Mouse (Mus musculus) neural tube, embryonic 11.5 days (tissue): ENCODE results near the gene Fabp1. TPM values are rescaled to one million over a fixed set of nuclear protein-coding genes. Genes with fewer than 3 reads are reported as not detected.

Experiments
- ATAC-seq: fragments of 200-750 bp; cut with Nextera tagmentation; 2 replicates; pipeline ENCODE4 v1.8.0; 2017; ENCODE audit warnings: moderate number of reproducible peaks, mild to moderate bottlenecking, moderate TSS enrichment, moderate library complexity; ENCODE audit not compliant: insufficient read depth, low FRiP score, low TSS enrichment
- DNase-seq: peaks from one replicate; pipeline ENCODE4 v3.0.0-alpha.2; 2015; ENCODE audit warnings: low spot score
- H3K27ac ChIP-seq: fragments of 300-500 bp; sonication (generic); 2 replicates; pipeline ENCODE4 v1.5.1; 2014; ENCODE audit warnings: low read depth, mild to moderate bottlenecking, low read length
- H3K27me3 ChIP-seq: fragments of 300-500 bp; sonication (generic); 2 replicates; pipeline ENCODE4 v1.6.1; 2014; ENCODE audit warnings: mild to moderate bottlenecking, low read length, mixed read lengths; ENCODE audit not compliant: control insufficient read depth, insufficient read depth
- H3K36me3 ChIP-seq: fragments of 300-500 bp; sonication (generic); 2 replicates; pipeline ENCODE4 v1.6.1; 2014; ENCODE audit warnings: mild to moderate bottlenecking, low read length, moderate library complexity, mixed read lengths; ENCODE audit not compliant: control insufficient read depth, insufficient read depth
- H3K4me1 ChIP-seq: fragments of 300-500 bp; sonication (generic); 2 replicates; pipeline ENCODE4 v1.6.1; 2014; ENCODE audit warnings: low read length, mixed read lengths; ENCODE audit not compliant: control insufficient read depth, insufficient read depth
- H3K4me2 ChIP-seq: fragments of 300-500 bp; sonication (generic); 2 replicates; pipeline ENCODE4 v1.6.1; 2014; ENCODE audit warnings: low read depth, mild to moderate bottlenecking, moderate library complexity
- H3K4me3 ChIP-seq: fragments of 300-500 bp; sonication (generic); 2 replicates; pipeline ENCODE4 v1.5.1; 2014; ENCODE audit warnings: low read depth, low read length
- H3K9ac ChIP-seq: fragments of 300-500 bp; sonication (generic); 2 replicates; pipeline ENCODE4 v1.6.1; 2014; ENCODE audit warnings: mild to moderate bottlenecking, low read length
- H3K9me3 ChIP-seq: fragments of 300-500 bp; sonication (generic); 2 replicates; pipeline ENCODE4 v1.6.1; 2016; ENCODE audit warnings: low read length; ENCODE audit not compliant: control insufficient read depth
- WGBS: fragments of 180-500 bp; shearing (Covaris S2); extraction: QIAGEN DNeasy Blood & Tissue Kit; methylation state at CpG from one replicate; pipeline ENCODE4 v1.1.7; 2014; 5-methylcytosine and 5-hydroxymethylcytosine counted together
- polyA plus RNA-seq: library from polyadenylated mRNA; unstranded; fragments of >200 nt; fragmentation: Nextera tagmentation; extraction: Ambion mirVana; gene quantifications from 2 replicates; pipeline ENCODE4 v1.2.1, GENCODE M21; 2014

Fabp1 gene
- polyA plus RNA-seq, 1 experiment from 2014 or later, result not detected

DNA sequence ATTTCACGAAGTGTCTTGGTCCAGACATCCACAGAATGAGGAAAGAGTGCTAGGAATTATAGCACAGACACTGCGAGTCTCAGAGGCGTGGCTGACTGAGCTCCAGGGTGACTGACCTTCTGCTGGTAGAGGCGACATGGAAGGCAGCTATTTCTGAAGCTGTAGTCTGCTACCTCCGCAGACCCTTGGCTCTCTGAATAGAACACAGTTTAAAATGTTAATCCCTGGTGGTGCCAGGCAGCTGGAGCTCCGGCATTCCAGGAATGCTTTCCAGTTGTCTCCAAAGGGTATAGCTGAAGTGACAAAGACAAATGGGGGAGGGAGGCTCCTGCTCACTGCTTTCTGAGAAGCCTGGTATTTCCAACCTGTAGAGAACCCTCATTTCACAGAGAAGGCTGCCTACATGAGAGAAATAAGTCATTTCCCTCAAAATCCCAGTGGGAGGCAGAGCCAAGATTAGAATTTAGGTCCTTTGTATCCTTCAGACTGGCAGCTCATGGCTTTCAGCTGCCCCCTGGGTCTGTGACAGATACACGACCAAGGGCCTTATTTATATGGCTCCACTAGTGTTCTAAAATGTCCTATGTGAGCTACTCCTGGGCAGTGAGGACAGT, 27.6 kb downstream of the Fabp1 start:
- Histone ChIP-seq H3K4me3 (no peak overlapping the region), H3K27me3 (no peaks in the 10 kb centered on the region), H3K36me3 (no peaks in the 10 kb centered on the region), H3K9me3 (no peaks in the 10 kb centered on the region), H3K9ac (no peak overlapping the region), H3K4me1 (peaks cover 2% of the 10 kb centered on the region; the same call in 1 of the 2 replicates), H3K27ac (no peak overlapping the region), H3K4me2 (no peak overlapping the region)
- DNase-seq, result no peak
- ATAC-seq, result no peak
- 7% methylated on average over 7 of the region's 7 CpGs for WGBS

DNA sequence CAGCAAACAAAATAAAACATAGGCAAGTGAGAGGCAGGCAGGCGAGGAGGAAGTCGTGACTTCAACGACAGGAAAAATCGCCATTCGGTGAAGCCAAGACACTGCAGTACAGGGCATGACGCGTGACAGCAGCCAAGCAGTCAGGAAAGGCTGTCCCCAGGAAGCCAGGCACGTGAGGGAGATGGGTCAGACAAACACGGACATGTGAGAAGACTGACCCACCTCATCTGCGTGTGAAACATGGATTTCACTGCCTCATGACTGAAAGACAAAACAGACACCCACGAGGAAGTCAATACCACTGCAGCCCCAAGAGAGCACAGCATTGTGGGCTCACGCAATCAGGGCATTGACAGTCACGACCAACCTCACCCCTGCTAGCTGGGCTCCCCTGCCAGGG, 35.5 kb downstream of the Fabp1 start:
- H3K4me1 ChIP-seq, result no peaks in the 10 kb centered on the region
- H3K27me3 ChIP-seq, result no peaks in the 10 kb centered on the region
- H3K36me3 ChIP-seq, result no peaks in the 10 kb centered on the region
- H3K4me2 ChIP-seq, result no peak overlapping the region
- WGBS, result 84% methylated on average over 13 of the region's 13 CpGs
- no peak overlapping the region for H3K9ac ChIP-seq
- H3K27ac ChIP-seq, result no peak overlapping the region
- no peak overlapping the region for H3K4me3 ChIP-seq
- H3K9me3 ChIP-seq, result no peaks in the 10 kb centered on the region
- ATAC-seq, result no peak
- no peak for DNase-seq

DNA sequence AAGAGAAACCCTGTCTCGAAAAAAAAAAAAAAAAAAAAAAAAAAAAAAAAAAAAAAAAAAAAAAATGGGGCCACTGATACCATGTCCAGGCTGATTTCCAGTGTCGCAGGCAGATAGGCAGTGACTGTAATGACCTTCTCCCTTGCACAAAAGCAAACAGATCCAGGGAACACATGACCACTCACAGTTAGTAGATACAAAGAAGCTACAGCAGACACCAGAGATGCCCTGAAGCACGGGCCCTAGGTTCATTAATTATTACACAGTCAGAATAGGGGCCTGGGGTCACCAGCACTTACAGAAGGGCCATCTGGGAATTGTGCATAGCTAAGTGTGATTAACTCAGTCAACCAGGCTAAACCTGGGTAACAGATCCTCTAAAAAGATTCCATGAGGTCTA, 36.3 kb downstream of the Fabp1 start:
- no peak overlapping the region for H3K27ac ChIP-seq
- H3K9me3 ChIP-seq, result no peaks in the 10 kb centered on the region
- no peaks in the 10 kb centered on the region for H3K36me3 ChIP-seq
- WGBS, result 63% methylated on average over 3 of the region's 3 CpGs
- no peaks in the 10 kb centered on the region for H3K27me3 ChIP-seq
- H3K4me3 ChIP-seq, result no peak overlapping the region
- H3K9ac ChIP-seq, result no peak overlapping the region
- DNase-seq, result no peak
- no peak overlapping the region for H3K4me2 ChIP-seq
- H3K4me1 ChIP-seq, result no peaks in the 10 kb centered on the region
- ATAC-seq, result no peak

DNA sequence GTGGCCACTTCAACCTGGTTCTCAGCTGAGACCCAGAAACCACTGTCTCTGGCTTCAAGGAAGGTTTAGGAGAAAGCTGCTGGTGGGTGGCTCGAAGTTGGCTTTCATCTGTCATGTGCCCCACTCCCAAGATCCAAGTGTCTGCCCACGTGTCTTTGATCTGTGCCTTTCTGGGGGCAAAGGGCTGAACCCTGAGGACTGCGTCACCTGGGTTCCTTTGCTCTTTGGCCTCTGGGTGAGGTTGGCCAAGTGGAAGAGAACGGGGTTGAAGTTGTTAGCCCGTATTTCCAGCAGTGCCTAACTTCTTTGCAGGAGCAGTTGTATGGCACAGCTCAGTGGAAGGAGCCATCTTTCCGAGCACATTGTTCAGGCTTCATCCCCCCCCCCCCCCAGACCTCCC, 36.9 kb downstream of the Fabp1 start:
- 76% methylated on average over 6 of the region's 6 CpGs for WGBS
- H3K4me3 ChIP-seq, result no peak overlapping the region
- no peaks in the 10 kb centered on the region for H3K9me3 ChIP-seq

DNA sequence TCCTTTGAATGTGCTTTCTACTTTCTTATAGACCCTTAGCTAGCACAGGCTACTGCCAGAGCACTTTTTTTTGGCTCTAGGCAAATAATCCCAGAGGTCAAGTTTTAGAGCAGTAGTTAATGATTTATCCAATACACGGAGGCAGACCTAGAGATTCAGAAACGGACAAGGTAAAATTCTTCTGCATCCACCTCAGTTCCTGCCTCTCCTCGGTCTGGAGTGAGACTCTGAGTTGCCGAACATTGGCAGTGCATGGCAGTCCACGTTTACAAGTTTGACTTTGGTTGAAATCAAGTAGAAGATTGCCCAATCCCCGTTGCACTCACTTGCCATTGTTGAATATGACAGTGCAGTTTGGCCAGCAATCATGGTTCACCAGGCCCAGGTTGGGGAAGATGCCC, 37.4 kb downstream of the Fabp1 start:
- H3K27me3 ChIP-seq, result no peaks in the 10 kb centered on the region

More for the DNA sequence above, 36.9 kb downstream of the Fabp1 start:
- H3K4me1 ChIP-seq, result no peaks in the 10 kb centered on the region
- no peak overlapping the region for H3K9ac ChIP-seq
- H3K36me3 ChIP-seq, result no peaks in the 10 kb centered on the region
- DNase-seq, result no peak
- no peak overlapping the region for H3K27ac ChIP-seq
- H3K27me3 ChIP-seq, result no peaks in the 10 kb centered on the region
- ATAC-seq, result no peak
- H3K4me2 ChIP-seq, result no peak overlapping the region

DNA sequence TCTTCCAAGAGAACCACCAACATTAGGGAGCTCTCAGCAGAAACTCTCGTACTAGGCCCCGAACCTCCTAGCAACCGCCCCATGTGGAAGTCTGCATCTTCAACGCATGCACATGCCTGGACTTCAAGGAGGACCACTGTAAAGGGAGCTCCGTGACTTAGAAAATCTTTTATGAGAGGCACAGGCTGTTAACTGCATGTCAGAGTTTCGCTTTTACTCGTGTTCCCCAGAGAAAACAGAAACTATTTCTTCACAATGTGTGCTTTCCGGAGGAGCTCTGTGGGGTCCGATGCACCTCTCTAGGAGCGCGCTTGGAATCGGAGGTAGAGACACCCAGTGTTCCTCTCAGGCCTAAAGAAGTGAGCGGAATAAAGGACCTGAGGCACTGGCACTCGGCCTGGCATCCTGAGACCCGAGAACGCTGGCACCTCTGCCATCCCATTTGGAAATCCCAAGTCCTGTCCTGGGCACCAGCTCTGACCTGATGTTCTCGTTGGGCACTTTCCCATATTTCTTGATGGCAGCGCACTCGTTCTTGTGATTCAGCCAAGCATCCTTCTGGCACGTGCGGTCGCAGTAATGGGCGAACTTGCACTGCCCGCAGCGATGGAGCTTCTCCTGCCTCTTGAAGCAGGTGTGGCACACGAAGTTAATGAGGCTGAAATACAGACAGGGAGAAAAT, 39.6 kb downstream of the Fabp1 start:
- DNase-seq (no peak), ATAC-seq (no peak)
- no peaks in the 10 kb centered on the region for H3K36me3 ChIP-seq
- no peaks in the 10 kb centered on the region for H3K9me3 ChIP-seq
- H3K27ac ChIP-seq, result no peak overlapping the region
- no peaks in the 10 kb centered on the region for H3K4me1 ChIP-seq
- 89% methylated on average over 26 of the region's 26 CpGs for WGBS
- H3K27me3 ChIP-seq, result no peaks in the 10 kb centered on the region
- no peak overlapping the region for H3K9ac ChIP-seq
- H3K4me3 ChIP-seq, result no peak overlapping the region
- no peak overlapping the region for H3K4me2 ChIP-seq

More for the DNA sequence above, 37.4 kb downstream of the Fabp1 start:
- Histone ChIP-seq H3K9me3 (no peaks in the 10 kb centered on the region), H3K9ac (no peak overlapping the region), H3K36me3 (no peaks in the 10 kb centered on the region), H3K4me1 (no peaks in the 10 kb centered on the region), H3K4me2 (no peak overlapping the region), H3K4me3 (no peak overlapping the region), H3K27ac (no peak overlapping the region)
- DNase-seq (no peak), ATAC-seq (no peak)
- 87% methylated on average over 6 of the region's 6 CpGs for WGBS

DNA sequence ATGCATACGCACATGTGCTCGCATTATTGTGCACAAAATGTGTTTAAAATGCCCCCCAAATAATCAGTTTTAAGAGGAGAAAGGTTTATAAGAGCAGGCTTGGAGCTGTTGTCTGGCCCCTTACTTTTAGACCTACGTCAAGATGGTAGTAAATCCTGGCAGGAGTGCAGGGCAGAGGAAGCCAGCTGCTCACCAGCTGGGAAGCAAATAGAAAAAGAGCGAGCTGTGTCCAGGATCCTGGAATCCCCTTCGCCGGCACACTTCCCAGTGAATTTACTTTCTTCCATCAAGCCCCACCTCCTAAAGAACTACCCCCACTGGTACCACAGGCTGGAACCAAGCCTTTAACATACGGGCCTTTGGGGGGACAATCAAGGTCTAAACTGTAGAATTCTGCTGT, 41.2 kb downstream of the Fabp1 start:
- WGBS, result 73% methylated on average over 7 of the region's 7 CpGs
- Histone ChIP-seq H3K9me3 (no peaks in the 10 kb centered on the region), H3K36me3 (no peaks in the 10 kb centered on the region)

DNA sequence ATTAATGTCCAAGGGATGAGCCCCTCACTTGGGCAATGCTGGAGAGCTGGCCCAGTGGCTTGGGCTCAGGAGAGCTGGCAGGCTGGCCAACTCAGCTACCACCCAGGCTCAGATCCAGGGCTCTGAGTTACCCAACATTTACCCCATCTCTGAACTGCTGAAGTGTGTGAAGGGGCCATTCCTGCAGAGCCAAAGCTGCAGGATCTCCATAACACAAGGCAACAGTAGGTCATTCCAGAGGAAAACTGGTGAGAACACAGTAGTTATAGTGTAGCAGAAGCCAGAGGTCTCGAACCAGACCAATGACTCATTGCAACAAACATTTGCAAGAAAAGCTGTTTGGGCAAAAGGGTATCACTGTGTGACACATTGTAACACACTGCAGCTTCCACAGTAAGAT, 43.2 kb downstream of the Fabp1 start:
- Histone ChIP-seq H3K9ac (no peak overlapping the region), H3K36me3 (no peaks in the 10 kb centered on the region), H3K4me3 (no peak overlapping the region), H3K9me3 (no peaks in the 10 kb centered on the region), H3K27me3 (no peaks in the 10 kb centered on the region), H3K27ac (no peak overlapping the region), H3K4me2 (no peak overlapping the region), H3K4me1 (no peaks in the 10 kb centered on the region)
- ATAC-seq, result no peak
- no peak for DNase-seq
- 81% methylated on average over 1 of the region's 1 CpGs for WGBS

More for the DNA sequence above, 41.2 kb downstream of the Fabp1 start:
- Histone ChIP-seq H3K4me2 (no peak overlapping the region), H3K9ac (no peak overlapping the region), H3K27ac (no peak overlapping the region), H3K4me1 (no peaks in the 10 kb centered on the region), H3K27me3 (no peaks in the 10 kb centered on the region), H3K4me3 (no peak overlapping the region)
- ATAC-seq, result no peak
- no peak for DNase-seq

DNA sequence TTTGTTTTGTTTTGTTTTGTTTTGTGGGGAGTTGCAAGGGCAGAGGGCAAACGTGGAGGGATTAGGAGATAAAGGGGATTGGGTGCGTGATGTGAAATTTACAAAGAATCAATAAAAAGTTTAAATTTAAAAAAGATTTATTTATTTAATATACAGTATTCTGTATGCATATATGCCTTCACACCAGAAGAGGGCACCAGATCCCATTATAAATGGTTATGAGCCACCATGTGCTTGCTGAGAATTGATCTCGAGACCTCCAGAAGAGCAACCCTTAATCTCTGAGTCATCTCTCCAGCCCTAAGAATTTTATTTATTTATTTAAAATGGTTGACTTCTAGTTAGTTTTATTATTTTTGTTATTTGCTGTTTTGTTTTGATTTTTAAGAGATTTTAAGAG, 43.6 kb downstream of the Fabp1 start:
- Histone ChIP-seq H3K27ac (no peak overlapping the region), H3K36me3 (no peaks in the 10 kb centered on the region), H3K4me2 (no peak overlapping the region), H3K9me3 (no peaks in the 10 kb centered on the region), H3K9ac (no peak overlapping the region), H3K4me1 (no peaks in the 10 kb centered on the region), H3K27me3 (no peaks in the 10 kb centered on the region), H3K4me3 (no peak overlapping the region)
- ATAC-seq, result no peak
- WGBS, result 92% methylated on average over 3 of the region's 3 CpGs
- no peak for DNase-seq
